Mouse (Mus musculus): ENCODE results near the gene Gm42688. TPM values are rescaled to one million over a fixed set of nuclear protein-coding genes. Genes with fewer than 3 reads are reported as not detected.

Gm42688 gene
- 5.8 TPM for polyA plus RNA-seq (2017; shearing (Covaris generic))

DNA sequence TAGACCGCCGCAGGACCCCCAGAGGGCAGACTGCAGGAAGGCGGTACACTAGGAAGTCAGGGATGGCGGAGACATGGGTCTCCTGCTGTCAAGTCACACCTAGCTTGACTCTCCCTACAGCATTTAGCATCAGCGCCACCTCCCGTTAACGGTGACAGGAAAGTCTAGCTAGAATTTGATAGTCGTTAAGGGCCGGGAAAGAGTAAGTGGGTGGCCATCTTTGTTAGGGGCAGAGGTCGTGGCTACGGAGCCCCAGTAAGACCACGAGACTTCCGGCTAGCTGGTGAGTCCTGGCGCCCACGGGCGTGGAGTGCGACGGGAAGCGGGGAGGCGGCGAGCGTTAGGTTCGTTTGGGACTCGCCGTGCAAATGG lies at the start of gene Gm42688, which contains the start of gene Ccdc142:
Gene Gm42688 (plus strand): TSS at position 302 of the 372 bp plus-strand sequence.
Gene Ccdc142 (plus strand): TSS at position 286 of the 372 bp plus-strand sequence.

DNA sequence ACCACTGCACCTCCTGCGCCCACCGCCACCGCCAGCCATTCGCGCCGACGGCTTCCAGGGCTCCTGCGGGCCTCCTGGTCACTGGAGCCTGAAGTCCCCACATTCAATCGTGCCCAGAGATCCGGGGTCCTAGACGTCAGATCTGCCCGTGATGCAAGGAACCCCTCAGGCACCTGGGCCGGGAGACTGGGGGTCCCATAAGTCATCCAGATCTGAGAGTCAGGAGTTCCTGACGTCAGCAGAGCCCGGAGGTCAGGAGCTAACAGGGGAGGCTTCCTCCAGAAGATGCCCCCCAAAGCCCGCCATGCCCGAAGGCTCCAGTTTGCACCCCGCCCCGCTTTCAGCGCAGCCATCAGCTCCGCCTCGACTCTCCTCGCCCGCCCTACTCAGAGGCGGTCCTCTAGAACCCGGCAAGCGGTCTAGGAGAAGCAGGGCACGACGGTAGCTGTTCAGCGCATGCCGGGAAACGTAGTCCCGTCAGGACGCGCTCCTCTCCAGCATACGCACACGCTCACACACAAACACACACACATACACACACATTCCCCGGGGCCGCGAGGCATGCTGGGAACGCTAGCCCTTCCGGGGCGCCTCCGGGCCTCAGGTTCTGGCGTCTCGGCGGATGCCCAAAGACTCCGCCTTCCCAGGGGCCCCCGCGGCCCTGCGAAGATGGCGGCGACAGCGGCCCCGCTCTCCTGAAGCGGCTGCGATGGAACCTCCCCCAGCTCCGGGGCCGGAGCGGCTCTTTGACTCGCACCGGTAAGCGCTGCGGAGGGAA lies 47.2 kb upstream of the Gm42688 start, which contains the start of gene Aup1:
Gene Aup1 (plus strand): TSS at position 448 of the 778 bp plus-strand sequence.

DNA sequence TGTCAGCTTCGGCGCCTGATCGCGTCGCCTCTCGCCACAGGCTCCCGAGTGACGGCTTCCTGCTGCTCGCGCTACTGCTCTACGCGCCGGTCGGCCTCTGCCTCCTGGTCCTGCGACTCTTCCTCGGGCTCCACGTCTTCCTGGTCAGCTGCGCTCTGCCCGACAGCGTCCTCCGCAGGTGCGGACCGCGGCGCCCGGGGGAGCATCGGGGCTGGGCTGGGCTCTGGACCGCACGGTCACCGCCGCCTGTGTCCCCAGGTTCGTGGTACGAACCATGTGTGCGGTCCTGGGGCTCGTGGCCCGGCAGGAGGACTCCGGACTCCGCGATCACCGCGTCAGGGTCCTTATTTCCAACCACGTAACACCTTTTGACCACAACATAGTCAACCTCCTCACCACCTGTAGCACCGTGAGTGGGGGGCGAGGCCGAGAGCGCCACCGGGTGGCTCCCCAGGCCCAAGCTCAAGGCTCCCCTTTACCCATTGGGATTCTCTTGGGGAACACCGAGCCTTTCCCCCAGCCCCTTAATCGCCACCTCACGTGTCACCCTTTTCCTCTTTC lies 46.5 kb upstream of the Gm42688 start, which contains the start of gene Htra2:
Gene Htra2 (minus strand): TSS at position 403 of the 561 bp plus-strand sequence.

DNA sequence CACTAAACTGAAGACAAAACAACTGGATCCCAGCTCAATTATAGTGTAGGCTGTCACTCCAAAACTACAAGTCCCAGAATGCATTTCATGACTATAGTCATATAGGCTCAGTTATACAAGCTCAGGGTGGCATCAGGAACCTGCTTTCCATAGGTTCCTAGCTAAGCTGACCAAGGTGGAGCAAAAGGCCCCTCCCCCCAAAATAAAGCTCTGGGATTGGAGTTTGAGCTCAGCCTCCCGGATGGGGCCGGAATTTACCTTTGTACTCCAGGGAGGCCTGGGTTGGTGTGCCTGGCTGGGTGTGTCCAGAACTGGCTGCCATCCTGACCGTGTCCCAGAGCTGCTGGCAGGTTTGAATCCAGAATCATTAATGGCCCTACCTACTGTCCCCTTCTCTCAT lies 43.6 kb upstream of the Gm42688 start, which contains the start of gene Dqx1:
Gene Dqx1 (plus strand): TSS at position 55 of the 400 bp plus-strand sequence.

DNA sequence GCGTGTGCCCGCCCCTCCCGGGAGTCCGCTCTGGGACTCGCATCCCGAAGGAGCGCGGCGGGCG lies 31.3 kb upstream of the Gm42688 start, which contains the start of gene Tlx2:
Gene Tlx2 (minus strand): TSS at position 47 of the 64 bp plus-strand sequence.

DNA sequence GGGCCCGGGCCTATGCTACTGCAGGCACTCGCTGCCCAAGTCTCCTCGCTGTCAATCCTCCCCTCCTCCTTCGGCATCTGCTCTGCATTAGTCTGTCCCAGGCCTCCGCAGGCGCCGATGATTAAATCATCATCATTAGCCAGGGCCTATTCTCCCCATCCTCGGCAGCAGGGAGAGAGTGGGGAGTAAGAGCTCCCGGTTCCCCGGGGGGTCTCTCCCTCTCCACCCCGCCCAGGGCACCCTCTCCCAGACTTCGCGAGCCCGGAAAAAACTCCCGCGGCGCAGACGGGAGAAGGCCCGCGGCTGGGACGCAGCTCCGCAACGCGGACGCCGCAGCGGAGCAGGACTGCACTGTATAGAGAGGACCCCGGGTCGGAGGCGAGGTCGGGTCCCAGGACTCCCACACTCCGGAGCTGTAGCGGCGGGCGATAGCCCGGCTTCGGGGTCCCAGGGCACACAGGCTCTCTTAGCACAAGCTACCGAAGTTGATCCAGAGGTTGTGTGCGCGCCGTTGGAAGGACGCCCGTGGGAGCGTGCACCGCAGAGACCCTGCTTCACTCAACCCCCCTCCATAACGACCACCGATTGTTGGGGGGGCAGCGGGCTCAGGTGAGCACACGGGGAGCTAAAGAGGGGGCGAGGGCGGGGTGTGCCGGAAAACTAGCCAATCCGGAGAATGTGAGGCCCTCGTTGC lies 23.6 kb upstream of the Gm42688 start, which contains the start of gene Pcgf1:
Gene Pcgf1 (plus strand): TSS at position 240 of the 694 bp plus-strand sequence.

DNA sequence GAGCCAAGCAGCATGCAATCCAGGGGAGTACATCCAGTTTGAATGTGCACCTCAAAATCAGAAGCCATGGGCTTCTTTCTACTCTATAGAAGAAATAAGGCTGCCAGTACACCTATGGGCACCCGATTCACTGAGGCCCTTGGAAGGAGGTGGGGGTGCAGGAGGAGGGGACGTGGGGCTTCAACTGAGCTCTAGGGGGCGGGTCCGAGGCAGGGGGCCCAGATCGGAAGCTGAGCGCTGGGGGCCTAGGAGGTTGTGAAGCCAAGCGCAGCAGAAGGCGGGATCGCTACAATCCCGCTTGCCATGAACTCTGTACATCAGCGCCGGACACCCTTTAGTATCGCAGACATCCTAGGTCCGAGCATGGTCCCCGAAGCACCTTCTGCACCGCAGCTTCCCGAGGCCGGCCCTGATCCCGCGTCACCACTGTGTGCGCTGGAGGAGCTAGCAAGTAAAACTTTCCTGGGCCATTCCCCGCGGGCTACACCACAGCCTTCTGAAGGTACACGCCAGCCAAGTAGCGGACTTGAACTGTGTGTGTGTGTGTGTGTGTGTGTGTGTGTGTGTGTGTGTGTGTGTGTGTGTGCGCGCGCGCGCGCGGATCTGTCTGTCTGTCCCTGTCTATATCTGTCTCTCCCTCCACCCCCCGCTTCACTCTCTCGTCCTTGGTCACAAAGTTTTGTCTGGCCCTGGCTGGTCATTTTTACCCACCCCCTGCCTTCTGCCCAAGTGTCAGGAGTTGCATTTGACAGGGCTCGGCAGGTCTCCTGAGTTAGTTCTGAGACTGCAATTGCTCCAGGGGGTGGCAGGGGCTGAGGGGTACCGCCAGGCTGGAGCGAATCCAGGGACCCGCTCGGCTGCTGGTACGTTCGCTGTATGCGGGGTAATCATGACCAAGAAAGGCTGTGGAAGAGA lies 15.0 kb upstream of the Gm42688 start, which contains the start of gene Lbx2:
Gene Lbx2 (plus strand): TSS at position 247 of the 915 bp plus-strand sequence.

DNA sequence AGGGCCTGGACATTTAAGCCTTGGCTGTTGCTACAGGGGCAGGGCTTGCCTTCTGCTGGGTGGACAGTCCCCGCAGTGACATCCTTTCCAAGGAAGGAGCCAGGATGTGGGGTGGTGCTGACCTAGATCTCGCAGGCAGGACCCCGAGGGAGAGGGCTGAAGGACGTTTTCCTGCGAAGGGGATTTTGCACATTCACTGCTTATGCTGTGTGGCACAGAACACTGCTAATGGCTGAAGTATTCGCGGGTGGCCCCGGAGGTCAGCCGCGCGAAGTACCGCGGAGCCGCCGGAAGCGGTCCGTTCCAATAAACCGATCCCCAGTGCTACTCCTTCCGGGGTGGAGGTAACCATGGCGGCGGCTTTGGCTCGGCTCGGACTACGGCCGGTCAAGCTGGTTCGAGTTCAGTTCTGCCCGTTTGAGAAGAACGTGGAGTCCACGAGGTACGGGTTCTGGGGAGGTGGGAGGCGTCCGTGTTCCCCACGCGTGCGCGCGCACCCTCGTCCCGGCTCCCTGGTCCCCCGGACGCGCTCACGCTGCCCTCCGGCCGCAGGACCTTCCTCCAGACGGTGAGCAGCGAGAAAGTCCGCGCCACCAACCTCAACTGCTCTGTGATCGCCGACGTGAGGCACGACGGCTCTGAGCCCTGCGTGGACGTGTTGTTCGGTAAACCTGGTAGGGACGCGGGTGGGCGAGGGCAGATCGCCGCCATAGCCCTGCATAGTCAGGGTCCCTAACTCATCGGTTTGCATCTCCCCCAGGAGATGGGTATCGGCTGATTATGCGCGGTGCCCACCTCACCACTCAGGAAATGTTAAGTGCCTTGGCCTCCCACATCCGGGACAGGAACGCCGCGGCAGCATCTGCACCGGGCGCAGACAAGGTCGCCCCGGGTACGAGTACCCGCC lies 7.6 kb downstream of the Gm42688 start, which contains the start of gene Mrpl53:
Gene Mrpl53 (plus strand): TSS at position 279 of the 907 bp plus-strand sequence.

DNA sequence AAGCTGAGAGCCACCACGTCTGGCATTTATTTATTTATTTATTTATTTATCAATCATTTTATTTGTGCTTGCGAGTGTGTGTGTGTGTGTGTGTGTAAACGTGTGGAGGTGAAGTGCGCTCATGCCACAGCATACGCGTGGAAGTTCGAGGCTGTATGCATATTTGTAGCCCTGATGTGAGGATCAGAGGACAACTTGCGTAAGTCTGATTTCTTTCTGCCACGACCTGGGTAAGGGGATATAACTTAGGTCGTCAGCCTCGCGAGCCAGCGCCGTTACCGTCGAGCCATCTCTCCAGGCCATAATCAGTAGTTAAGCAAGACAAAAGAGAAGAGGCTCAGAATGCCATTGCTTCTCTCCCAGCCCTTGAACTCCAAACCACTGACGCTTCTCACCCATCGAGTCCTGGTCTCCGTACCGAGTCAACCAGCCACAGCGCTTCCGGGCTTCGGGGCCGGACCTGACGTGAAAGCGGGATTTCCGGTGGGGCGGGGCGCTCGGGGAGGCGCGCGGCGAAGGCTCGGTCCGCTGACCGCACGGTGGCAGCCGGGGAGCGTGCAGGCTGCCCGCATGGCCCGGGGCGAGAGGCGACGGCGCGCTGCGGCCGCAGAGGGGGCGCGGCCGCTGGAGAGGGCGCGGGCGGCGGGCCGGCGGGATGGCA lies 13.7 kb downstream of the Gm42688 start, which contains the start of gene Mogs:
Gene Mogs (plus strand): TSS at position 486 of the 661 bp plus-strand sequence.

DNA sequence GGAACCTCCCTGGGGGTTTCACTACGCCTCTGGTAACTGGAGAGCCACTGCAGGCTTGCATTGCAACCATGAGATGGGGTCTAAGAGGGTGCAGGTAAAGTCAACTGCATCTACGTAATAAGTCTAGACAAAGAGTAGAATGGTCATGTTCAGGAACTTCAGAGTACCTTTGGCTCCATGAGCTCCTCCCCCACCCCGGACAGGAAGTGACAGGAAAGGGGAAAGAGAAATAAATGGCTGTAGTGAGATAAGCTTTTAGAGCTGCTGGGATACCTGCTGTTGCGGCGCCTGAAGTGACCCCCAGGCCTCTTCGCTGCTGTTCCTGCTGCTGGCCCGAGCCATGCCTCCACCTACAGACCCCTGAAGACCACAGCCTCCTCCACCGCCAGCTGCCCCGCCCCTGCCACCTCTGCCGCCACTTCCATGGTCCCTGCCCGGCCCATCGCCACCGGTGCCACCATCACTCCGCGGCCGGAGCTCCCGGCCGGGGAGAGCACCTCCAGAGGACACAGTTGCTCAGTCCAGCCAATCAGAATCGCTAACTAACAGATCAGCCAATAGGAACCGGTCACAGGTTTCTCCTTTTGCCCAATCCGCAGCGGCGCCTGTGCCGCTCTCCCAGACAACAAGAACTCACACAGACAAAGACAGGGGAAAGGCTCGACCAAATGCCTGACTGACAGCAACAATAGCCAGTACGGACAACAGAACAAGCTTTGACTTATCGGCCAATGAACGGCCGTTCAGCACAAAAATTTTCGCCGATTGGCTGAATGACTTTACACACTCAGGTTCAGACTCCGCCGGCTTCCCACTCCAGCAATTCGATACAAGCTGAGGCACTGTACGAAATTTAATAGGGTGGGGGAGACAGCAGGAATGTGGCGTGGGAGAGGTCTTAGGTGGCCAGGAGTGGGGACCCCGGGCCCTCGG lies 19.8 kb downstream of the Gm42688 start, which contains the start of gene Wbp1:
Gene Wbp1 (minus strand): TSS at position 630 of the 933 bp plus-strand sequence.

DNA sequence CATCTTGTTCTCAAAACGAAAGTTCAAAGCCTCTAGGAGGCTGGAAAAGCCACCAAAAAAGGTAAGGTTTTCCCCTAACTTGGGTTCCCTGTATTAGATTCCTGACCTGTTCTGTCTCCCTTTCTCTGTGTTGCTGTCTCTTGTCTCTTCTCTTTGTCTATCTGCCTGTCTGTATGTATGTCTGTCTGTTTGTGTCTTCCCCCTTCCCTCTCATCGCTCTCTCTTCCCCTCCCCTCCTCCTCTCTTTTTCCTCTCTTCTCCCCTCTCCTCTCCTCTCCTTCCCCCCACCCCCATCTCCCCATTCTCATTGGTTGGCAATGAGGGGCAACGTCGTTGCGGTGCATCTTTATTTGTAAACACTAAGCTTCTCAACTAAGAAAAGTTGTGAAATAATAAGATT lies 23.9 kb downstream of the Gm42688 start, which contains the start of gene Ino80b:
Gene Ino80b (minus strand): TSS at position 101 of the 400 bp plus-strand sequence.

DNA sequence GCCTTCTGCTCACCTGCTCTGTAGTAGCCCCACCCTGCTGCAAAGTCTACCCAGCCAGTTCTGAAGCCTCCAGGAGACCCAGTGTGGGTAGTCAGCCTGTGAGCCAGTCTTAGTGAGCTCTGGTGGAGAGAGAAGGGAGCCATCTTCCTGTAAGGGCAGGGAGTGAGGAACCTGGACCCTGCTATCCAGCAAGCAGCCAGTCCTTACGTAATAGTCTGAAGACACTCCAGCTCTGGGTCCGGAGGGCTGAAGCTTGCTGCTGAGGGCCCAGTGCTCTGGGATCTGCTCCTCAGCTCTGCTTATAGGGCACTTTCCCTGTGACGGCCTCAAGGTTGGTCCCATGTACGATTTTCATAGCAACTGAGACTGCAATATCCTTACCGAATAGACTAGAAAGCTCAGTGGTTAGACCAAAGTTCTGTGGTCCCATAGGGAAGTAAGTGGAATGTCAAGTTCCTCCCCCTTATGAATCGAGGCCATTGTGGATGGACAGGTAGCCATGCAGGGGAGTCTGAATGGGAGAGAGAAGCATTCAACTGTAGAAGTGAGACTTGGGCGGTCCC lies 33.6 kb downstream of the Gm42688 start, which contains the start of gene Rtkn:
Gene Rtkn (plus strand): TSS at position 513 of the 563 bp plus-strand sequence.

DNA sequence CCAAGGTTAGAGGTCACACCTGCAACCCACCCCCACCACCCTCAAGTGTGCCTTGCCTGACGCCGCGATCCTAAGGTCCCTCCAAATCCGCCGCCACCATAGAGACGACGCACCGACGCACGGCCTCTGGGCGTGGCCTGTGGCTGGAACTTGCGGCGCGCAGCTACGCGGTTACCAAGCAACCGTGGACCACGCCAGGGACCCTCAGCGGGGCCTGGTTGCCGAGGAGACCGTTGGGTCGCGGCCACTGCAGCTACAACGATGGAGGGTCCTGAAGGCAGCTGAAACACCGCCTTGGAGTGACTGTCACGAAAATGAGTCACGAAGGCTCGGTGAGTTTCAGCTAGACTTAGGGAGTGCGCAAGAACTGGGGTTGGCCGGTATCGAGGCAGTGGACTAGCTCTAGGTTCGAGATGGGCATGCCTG lies 54.9 kb downstream of the Gm42688 start, which contains the start of the genes Wdr54 and 1700003E16Rik:
Gene Wdr54 (minus strand): TSS at position 139 of the 426 bp plus-strand sequence.
Gene 1700003E16Rik (plus strand): TSS at position 146 of the 426 bp plus-strand sequence.

Other genes starting within 250 kb of the Gm42688 start
- gene Sema4f, start 161.8 kb upstream of the Gm42688 start, polyA plus RNA-seq (2017; shearing (Covaris generic)) = 3.6 TPM
- 0.64 TPM for gene M1ap, start 154.7 kb upstream of the Gm42688 start, polyA plus RNA-seq (2017; shearing (Covaris generic))
- gene Dok1, start 68.1 kb upstream of the Gm42688 start, polyA plus RNA-seq (2017; shearing (Covaris generic)) = 56.5 TPM
- gene Loxl3, start 67.4 kb upstream of the Gm42688 start, polyA plus RNA-seq (2017; shearing (Covaris generic)) = 0.32 TPM
- 472 TPM for gene Aup1, start 47.1 kb upstream of the Gm42688 start, polyA plus RNA-seq (2017; shearing (Covaris generic))
- 67.6 TPM for gene Htra2, start 46.3 kb upstream of the Gm42688 start, polyA plus RNA-seq (2017; shearing (Covaris generic))
- 4.9 TPM for gene Dqx1, start 43.8 kb upstream of the Gm42688 start, polyA plus RNA-seq (2017; shearing (Covaris generic))
- gene Tlx2, start 31.3 kb upstream of the Gm42688 start, polyA plus RNA-seq (2017; shearing (Covaris generic)) = not detected
- 32.7 TPM for gene Pcgf1, start 23.7 kb upstream of the Gm42688 start, polyA plus RNA-seq (2017; shearing (Covaris generic))
- gene Lbx2, start 15.2 kb upstream of the Gm42688 start, polyA plus RNA-seq (2017; shearing (Covaris generic)) = not detected
- 5.2 TPM for gene Ccdc142, start within 50 bp of the Gm42688 start, polyA plus RNA-seq (2017; shearing (Covaris generic))
- gene Mrpl53, start 7.4 kb downstream of the Gm42688 start, polyA plus RNA-seq (2017; shearing (Covaris generic)) = 65.4 TPM
- gene Mogs, start 13.9 kb downstream of the Gm42688 start, polyA plus RNA-seq (2017; shearing (Covaris generic)) = 3.9 TPM
- 71.7 TPM for gene Wbp1, start 19.9 kb downstream of the Gm42688 start, polyA plus RNA-seq (2017; shearing (Covaris generic))
- gene Ino80b, start 23.8 kb downstream of the Gm42688 start, polyA plus RNA-seq (2017; shearing (Covaris generic)) = 13.0 TPM
- 0.92 TPM for gene Rtkn, start 33.8 kb downstream of the Gm42688 start, polyA plus RNA-seq (2017; shearing (Covaris generic))
- gene Wdr54, start 54.8 kb downstream of the Gm42688 start, polyA plus RNA-seq (2017; shearing (Covaris generic)) = 1.9 TPM
- gene 1700003E16Rik, start 54.8 kb downstream of the Gm42688 start, polyA plus RNA-seq (2017; shearing (Covaris generic)) = not detected
- 86.5 TPM for gene Dctn1, start 64.3 kb downstream of the Gm42688 start, polyA plus RNA-seq (2017; shearing (Covaris generic))
- gene Slc4a5, start 118.2 kb downstream of the Gm42688 start, polyA plus RNA-seq (2017; shearing (Covaris generic)) = 0.87 TPM
- gene Mthfd2, start 224.3 kb downstream of the Gm42688 start, polyA plus RNA-seq (2017; shearing (Covaris generic)) = 80.7 TPM
- 125 TPM for gene Mob1a, start 224.4 kb downstream of the Gm42688 start, polyA plus RNA-seq (2017; shearing (Covaris generic))
- 54.9 TPM for gene Bola3, start 247.5 kb downstream of the Gm42688 start, polyA plus RNA-seq (2017; shearing (Covaris generic))

Measured in activated CD4-positive, CD25-positive, alpha-beta regulatory T cell, adult 9 weeks (primary cell).